Mouse (Mus musculus) hindbrain, embryonic 14.5 days (tissue): ENCODE data around the gene Apopt1. TPM values are rescaled to one million over a fixed set of nuclear protein-coding genes. Genes with fewer than 3 reads are reported as not detected.

ENCODE experiments used
- ATAC-seq: fragments of 200-750 bp; cut with Nextera tagmentation; 2 replicates; pipeline ENCODE4 v1.8.0; 2017; ENCODE audit warnings: moderate number of reproducible peaks, mild to moderate bottlenecking, moderate TSS enrichment, moderate library complexity; ENCODE audit not compliant: low FRiP score
- DNase-seq: peaks from one replicate; pipeline ENCODE4 v3.0.0-alpha.2; 2015; ENCODE audit warnings: low spot score
- H3K27ac ChIP-seq: fragments of 300-500 bp; sonication (generic); 2 replicates; pipeline ENCODE4 v1.5.1; 2014; ENCODE audit warnings: mild to moderate bottlenecking, moderate library complexity
- H3K27me3 ChIP-seq: fragments of 300-500 bp; sonication (generic); 2 replicates; pipeline ENCODE4 v1.6.1; 2014; ENCODE audit warnings: mild to moderate bottlenecking, low read length, mixed read lengths; ENCODE audit not compliant: control insufficient read depth, insufficient read depth
- H3K36me3 ChIP-seq: fragments of 300-500 bp; sonication (generic); replicated peaks from 2 replicates; pipeline ENCODE4 v1.6.1; 2014; ENCODE audit not compliant: control insufficient read depth, insufficient read depth
- H3K4me1 ChIP-seq: fragments of 300-500 bp; sonication (generic); replicated peaks from 2 replicates; pipeline ENCODE4 v1.6.1; 2014; ENCODE audit warnings: antibody characterized with exemption, low read length, mixed read lengths; ENCODE audit not compliant: control insufficient read depth, insufficient read depth
- H3K4me2 ChIP-seq: fragments of 300-500 bp; sonication (generic); replicated peaks from 2 replicates; pipeline ENCODE4 v1.6.1; 2014; ENCODE audit warnings: mild to moderate bottlenecking, moderate library complexity
- H3K4me3 ChIP-seq: fragments of 300-500 bp; sonication (generic); replicated peaks from 2 replicates; pipeline ENCODE4 v1.5.1; 2014; ENCODE audit warnings: mild to moderate bottlenecking, low read length
- H3K9ac ChIP-seq: fragments of 300-500 bp; sonication (generic); 2 replicates; pipeline ENCODE4 v1.6.1; 2014
- H3K9me3 ChIP-seq: fragments of 300-500 bp; sonication (generic); 2 replicates; pipeline ENCODE4 v1.6.1; 2016; ENCODE audit warnings: low read length; ENCODE audit not compliant: control insufficient read depth
- WGBS: fragments of 180-500 bp; shearing (Covaris S2); extraction: QIAGEN DNeasy Blood & Tissue Kit; methylation state at CpG from one replicate; pipeline ENCODE4 v1.1.7; 2014; 5-methylcytosine and 5-hydroxymethylcytosine counted together
- polyA plus RNA-seq: library from polyadenylated mRNA; unstranded; fragments of >200 nt; fragmentation: Nextera tagmentation; extraction: Ambion mirVana; gene quantifications from 2 replicates; pipeline ENCODE4 v1.2.1, GENCODE M21; 2014

Gene Apopt1
- polyA plus RNA-seq, 1 experiment from 2014 or later: 61.4 TPM

GRCm38 (mm10) chr12:111787015-111787414 is 74.0 kb downstream of the Apopt1 start:
- Histone ChIP-seq H3K36me3 (peaks cover 99% of the 10 kb centered on the region), H3K27ac (no peak overlapping the region), H3K9ac (no peak overlapping the region), H3K27me3 (no peaks in the 10 kb centered on the region), H3K4me2 (no peak overlapping the region), H3K9me3 (no peaks in the 10 kb centered on the region), H3K4me1 (no peaks in the 10 kb centered on the region), H3K4me3 (no peak overlapping the region)
- ATAC-seq (no peak), DNase-seq (no peak)
- WGBS: 94% methylated on average over 6 of the region's 6 CpGs

DNA sequence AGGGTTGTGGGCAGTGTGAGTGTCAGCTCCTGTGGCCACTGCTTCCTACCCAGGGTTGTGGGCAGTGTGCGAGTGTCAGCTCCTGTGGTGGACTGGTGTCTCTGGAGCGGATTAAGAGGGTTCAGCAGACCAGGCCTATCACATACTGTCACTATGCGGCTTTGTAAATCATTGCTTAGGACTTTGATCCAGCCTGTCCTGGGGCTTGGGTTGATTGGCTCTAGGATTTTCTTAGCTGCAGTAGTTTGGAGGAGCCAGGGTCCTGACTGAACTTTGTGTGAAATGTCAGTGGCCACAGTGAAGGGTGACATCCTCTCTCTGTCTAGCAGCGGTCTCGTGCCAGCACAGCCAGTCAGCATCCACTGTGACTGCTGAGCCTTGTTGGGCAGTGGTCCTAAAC is 77.0 kb downstream of the Apopt1 start:
- WGBS: 97% methylated on average over 5 of the region's 5 CpGs
- no peak for ATAC-seq

DNA sequence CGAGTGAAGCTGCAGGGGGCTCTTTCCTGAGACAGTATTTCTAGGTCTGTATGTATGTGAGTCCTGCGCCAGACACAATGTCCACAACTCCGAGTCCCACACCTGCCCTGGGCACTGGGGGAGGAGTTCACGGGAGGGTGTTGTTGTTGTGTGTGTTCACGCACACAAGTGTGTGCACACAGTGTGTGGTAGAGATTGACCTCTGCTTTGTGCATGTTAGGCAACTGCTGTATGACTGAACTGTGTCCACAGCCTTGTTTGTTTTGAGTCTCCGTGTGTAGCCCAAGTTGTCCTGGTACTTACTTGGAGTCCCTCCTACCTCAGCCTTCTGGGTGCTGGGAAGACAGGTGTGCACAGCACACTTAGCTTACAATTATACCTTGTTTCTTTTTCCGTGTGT is 77.6 kb downstream of the Apopt1 start:
- DNase-seq (no peak), ATAC-seq (no peak)
- WGBS: 91% methylated on average over 7 of the region's 7 CpGs
- Histone ChIP-seq H3K27ac (no peak overlapping the region), H3K9me3 (no peaks in the 10 kb centered on the region), H3K4me3 (no peak overlapping the region), H3K4me1 (no peaks in the 10 kb centered on the region), H3K4me2 (no peak overlapping the region), H3K9ac (no peak overlapping the region), H3K27me3 (no peaks in the 10 kb centered on the region), H3K36me3 (peaks cover 99% of the 10 kb centered on the region)

More for the DNA sequence above, 77.0 kb downstream of the Apopt1 start:
- no peak overlapping the region for H3K27ac ChIP-seq
- DNase-seq: no peak
- no peak overlapping the region for H3K9ac ChIP-seq
- no peaks in the 10 kb centered on the region for H3K9me3 ChIP-seq
- no peaks in the 10 kb centered on the region for H3K4me1 ChIP-seq
- H3K36me3 ChIP-seq: peaks cover 99% of the 10 kb centered on the region
- no peak overlapping the region for H3K4me3 ChIP-seq
- H3K27me3 ChIP-seq: no peaks in the 10 kb centered on the region
- H3K4me2 ChIP-seq: no peak overlapping the region

DNA sequence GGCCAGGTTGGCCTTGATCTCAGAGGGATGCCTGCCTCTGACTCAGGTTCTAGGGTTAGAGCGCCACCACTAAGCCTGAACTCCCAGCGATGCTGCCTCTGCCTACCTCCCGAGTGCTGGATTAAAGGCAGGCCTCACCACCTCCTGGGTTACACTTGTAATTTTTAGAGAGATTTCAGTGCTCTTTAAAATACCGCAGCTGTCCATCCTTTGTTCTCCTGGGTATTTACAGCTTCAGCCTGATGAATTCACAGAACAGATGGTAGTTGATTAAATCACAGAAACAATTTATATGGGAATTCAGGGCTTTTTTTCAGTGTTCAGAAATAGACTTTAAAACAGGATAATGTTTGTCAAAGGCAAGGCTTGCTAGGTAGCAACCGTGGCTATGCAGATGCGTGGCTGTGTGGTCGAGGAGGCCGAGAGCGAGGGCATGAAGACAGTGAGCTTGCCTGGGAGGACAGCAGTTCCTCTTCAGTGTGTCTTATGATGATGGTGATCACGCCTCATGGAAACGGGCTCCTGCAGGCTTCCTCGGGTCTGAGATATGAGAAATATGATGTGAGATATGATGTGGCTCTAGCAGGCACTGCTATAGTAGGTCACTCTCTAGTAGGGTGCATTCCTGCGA is 78.5 kb downstream of the Apopt1 start:
- Histone ChIP-seq H3K4me1 (no peaks in the 10 kb centered on the region), H3K27me3 (no peaks in the 10 kb centered on the region), H3K27ac (peak overlapping the region; percentile 49; the same call in 1 of the 2 replicates), H3K36me3 (peaks cover 99% of the 10 kb centered on the region), H3K4me2 (no peak overlapping the region), H3K9ac (no peak overlapping the region), H3K4me3 (no peak overlapping the region), H3K9me3 (no peaks in the 10 kb centered on the region)
- ATAC-seq: no peak
- 79% methylated on average over 13 of the region's 13 CpGs for WGBS
- DNase-seq: no peak

DNA sequence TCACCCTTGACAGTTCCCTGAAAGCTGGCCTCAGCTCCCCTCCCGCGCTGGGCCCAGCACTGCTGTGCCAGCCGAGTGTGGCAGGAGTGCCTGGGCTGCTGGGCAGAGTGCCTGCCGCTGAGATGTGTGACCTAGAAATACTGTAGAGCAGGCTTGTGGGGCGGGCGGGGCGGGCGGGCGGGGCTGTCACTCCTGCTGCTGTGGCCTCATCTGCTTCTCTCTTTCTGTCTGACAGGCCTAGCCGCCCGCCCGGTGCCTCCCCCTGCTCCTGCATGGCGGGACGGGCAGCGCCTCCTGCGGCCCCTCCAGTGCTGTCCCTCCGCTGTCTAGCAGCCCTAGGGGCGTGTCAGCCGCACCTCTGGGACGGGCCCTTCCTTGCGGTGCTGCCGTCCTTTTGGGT is 81.0 kb downstream of the Apopt1 start:
- no peak overlapping the region for H3K9ac ChIP-seq
- ATAC-seq: no peak

GRCm38 (mm10) chr12:111794526-111795179 is 81.6 kb downstream of the Apopt1 start:
- WGBS: 94% methylated on average over 18 of the region's 18 CpGs
- DNase-seq (no peak), ATAC-seq (no peak)
- no peak overlapping the region for H3K27ac ChIP-seq
- H3K9ac ChIP-seq: no peak overlapping the region
- H3K4me2 ChIP-seq: no peak overlapping the region
- H3K4me1 ChIP-seq: no peaks in the 10 kb centered on the region
- no peak overlapping the region for H3K4me3 ChIP-seq
- H3K27me3 ChIP-seq: no peaks in the 10 kb centered on the region
- H3K9me3 ChIP-seq: no peaks in the 10 kb centered on the region
- H3K36me3 ChIP-seq: peaks cover 92% of the 10 kb centered on the region

More for the DNA sequence above, 81.0 kb downstream of the Apopt1 start:
- H3K4me3 ChIP-seq: no peak overlapping the region
- H3K4me2 ChIP-seq: no peak overlapping the region
- no peak for DNase-seq
- H3K27ac ChIP-seq: no peak overlapping the region
- H3K36me3 ChIP-seq: peaks cover 94% of the 10 kb centered on the region
- H3K27me3 ChIP-seq: no peaks in the 10 kb centered on the region
- no peaks in the 10 kb centered on the region for H3K4me1 ChIP-seq
- H3K9me3 ChIP-seq: no peaks in the 10 kb centered on the region
- WGBS: 73% methylated on average over 20 of the region's 22 CpGs

DNA sequence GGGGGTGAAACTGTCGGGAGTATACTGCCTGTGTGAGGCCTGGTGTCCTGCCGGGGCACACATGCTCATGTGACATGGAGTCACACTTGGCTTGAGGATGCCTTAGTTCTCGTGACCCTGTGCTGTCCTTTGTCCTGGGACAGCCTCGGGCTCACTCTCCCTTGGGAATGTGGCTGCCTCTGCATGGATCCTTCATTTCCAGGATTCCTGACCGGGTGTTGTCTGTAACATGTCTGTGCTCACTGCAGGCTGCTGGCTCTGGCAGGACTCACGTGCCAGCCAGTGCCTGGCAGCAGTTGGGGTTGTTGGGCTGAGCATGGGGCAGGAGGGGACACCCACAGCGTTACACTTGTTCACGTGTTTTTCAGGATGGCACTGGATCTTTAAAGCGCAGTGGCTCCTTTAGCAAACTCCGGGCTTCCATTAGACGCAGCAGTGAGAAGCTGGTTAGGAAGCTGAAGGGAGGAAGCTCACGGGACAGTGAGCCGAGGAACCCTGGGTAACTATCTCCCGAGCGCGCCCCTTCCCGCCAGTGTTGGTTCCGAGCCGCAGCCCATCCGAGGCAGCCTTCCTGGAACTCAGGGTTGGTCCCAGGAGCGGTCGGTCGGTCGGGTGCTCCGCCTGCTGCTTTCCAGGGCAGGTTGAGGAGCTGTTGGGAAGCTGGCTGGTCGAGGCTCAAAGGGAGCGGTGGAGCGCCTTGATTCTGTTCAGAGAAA is 82.3 kb downstream of the Apopt1 start:
- 90% methylated on average over 28 of the region's 28 CpGs for WGBS
- Histone ChIP-seq H3K4me1 (no peaks in the 10 kb centered on the region), H3K9me3 (no peaks in the 10 kb centered on the region), H3K27ac (no peak overlapping the region), H3K9ac (no peak overlapping the region), H3K4me2 (no peak overlapping the region), H3K36me3 (peaks cover 91% of the 10 kb centered on the region), H3K27me3 (no peaks in the 10 kb centered on the region), H3K4me3 (no peak overlapping the region)
- DNase-seq (no peak), ATAC-seq (no peak)

GRCm38 (mm10) chr12:111797251-111797650 is 84.2 kb downstream of the Apopt1 start:
- H3K4me2 ChIP-seq: no peak overlapping the region
- DNase-seq: no peak
- ATAC-seq: no peak
- H3K27me3 ChIP-seq: no peaks in the 10 kb centered on the region
- no peak overlapping the region for H3K9ac ChIP-seq
- no peaks in the 10 kb centered on the region for H3K9me3 ChIP-seq
- no peak overlapping the region for H3K4me3 ChIP-seq
- no peak overlapping the region for H3K27ac ChIP-seq
- H3K4me1 ChIP-seq: no peaks in the 10 kb centered on the region
- H3K36me3 ChIP-seq: peaks cover 89% of the 10 kb centered on the region
- WGBS: 85% methylated on average over 8 of the region's 8 CpGs

DNA sequence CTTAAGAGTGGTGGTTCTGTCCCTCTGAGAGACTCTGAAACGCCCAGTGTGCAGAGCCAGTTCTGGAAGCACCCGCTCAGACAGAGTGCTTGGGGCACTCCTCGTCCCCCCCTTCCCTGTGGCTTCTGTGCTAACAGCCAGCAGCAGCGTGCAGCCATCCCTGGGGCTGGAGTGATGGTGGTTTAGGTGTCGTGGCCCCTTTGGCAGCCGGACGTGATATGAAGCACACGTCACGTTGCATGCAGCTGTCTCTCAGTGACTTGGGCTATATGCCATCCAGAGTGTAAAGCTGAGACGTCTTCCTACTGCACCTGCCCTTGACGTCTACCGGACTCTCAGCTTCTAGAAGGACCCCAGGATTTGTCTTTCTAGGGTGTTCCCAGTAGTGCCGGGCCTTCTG is 85.4 kb downstream of the Apopt1 start:
- Histone ChIP-seq H3K9me3 (no peaks in the 10 kb centered on the region), H3K27ac (no peak overlapping the region), H3K4me1 (no peaks in the 10 kb centered on the region), H3K27me3 (no peaks in the 10 kb centered on the region), H3K9ac (no peak overlapping the region), H3K36me3 (peaks cover 86% of the 10 kb centered on the region), H3K4me3 (no peak overlapping the region), H3K4me2 (no peak overlapping the region)
- 94% methylated on average over 13 of the region's 13 CpGs for WGBS
- no peak for DNase-seq
- no peak for ATAC-seq
